Mouse (Mus musculus): ENCODE data around the gene Pm20d2. TPM values are rescaled to one million over a fixed set of nuclear protein-coding genes. Genes with fewer than 3 reads are reported as not detected.
A peak's percentile ranks its signal among the peaks of the same experiment; 100 is the strongest.

Gene Pm20d2
- 2.5 and 3.0 TPM in 2 replicates for polyA plus RNA-seq (2015; fragmentation: Nextera tagmentation; extraction: Ambion mirVana)

DNA sequence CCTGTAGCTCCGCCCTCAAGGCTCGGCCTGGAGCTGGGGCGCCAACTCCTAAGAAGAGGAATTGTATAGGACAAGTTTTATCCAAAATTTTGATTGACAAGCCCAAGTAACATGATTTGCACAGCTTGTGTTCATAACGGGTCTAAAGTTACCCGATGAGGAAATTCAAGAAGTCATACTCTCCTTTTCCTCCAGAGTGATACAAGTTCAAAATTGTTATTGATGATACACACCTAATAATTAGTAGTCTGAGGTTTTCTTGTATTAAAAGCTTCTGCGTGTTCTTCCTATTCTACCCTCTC lies at the start of gene Pm20d2:
Gene Pm20d2 (minus strand): TSS at position 3 of the 302 bp plus-strand sequence.
- 14% methylated on average over 6 of the region's 6 CpGs for WGBS
- no peaks in the 10 kb centered on the region for H3K9me3 ChIP-seq
- H3K9ac ChIP-seq (replicated peaks) = peak within 1 kb of the TSS; percentile 77
- H3K27ac ChIP-seq (replicated peaks) = peak within 1 kb of the TSS; percentile 95
- peak within 1 kb of the TSS; percentile 88 for H3K4me2 ChIP-seq (replicated peaks)
- H3K4me3 ChIP-seq = peak within 1 kb of the TSS; percentile 85
- H3K36me3 ChIP-seq = peaks cover 3% of the 10 kb centered on the region; the same call in 1 of the 2 replicates
- peaks cover 15% of the 10 kb centered on the region for H3K4me1 ChIP-seq
- ATAC-seq (replicated peaks) = no peak
- H3K27me3 ChIP-seq = no peaks in the 10 kb centered on the region

DNA sequence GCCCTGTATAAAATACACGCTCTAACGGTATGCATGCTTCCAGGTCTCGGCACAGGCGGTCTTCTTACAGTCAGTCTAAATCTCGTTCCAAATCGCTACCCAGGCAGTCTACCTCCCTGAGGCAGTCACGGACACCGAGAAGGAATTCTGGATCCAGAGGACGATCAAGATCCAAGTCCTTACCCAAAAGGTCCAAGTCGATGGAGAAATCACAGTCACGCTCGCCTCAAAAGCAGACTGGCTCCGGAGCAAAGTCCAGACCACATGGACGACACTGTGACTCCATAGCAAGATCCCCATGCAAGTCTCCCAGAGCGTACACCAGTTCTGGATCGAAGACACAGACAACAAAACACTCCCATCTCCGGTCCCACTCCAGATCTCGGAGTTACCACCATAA lies 41.3 kb upstream of the Pm20d2 start:
- H3K4me1 ChIP-seq = no peaks in the 10 kb centered on the region
- H3K27ac ChIP-seq (replicated peaks) = no peak overlapping the region
- WGBS = 92% methylated on average over 18 of the region's 18 CpGs
- H3K4me3 ChIP-seq = no peak overlapping the region
- H3K27me3 ChIP-seq = no peaks in the 10 kb centered on the region
- H3K36me3 ChIP-seq = peaks cover 8% of the 10 kb centered on the region; the same call in 1 of the 2 replicates
- no peak for ATAC-seq (replicated peaks)
- H3K9ac ChIP-seq (replicated peaks) = no peak overlapping the region
- no peak overlapping the region for H3K4me2 ChIP-seq (replicated peaks)
- no peaks in the 10 kb centered on the region for H3K9me3 ChIP-seq

DNA sequence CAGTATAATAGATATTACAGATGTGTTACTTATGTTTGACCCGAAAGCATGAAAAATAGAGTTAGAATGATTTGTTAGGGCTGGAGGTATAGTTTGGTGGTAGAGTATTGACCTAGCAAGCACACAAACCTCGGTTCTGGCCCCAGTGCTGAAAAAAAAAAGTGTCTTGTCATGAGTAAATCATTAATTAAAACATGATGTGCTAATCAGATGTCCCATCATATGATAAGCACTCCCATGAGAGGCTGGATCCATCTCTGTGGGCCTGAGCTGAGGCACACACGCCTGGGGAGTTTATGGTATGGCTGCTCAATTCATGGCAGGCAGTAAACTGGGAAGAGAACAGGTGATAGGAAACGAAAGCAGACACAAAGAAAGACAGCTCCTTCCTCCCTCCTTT lies 40.1 kb upstream of the Pm20d2 start:
- Histone ChIP-seq H3K27me3 (no peaks in the 10 kb centered on the region), H3K4me2 (replicated peaks) (no peak overlapping the region), H3K4me1 (no peaks in the 10 kb centered on the region), H3K27ac (replicated peaks) (no peak overlapping the region), H3K4me3 (no peak overlapping the region), H3K9ac (replicated peaks) (no peak overlapping the region), H3K9me3 (no peaks in the 10 kb centered on the region), H3K36me3 (peaks cover 10% of the 10 kb centered on the region; the same call in 1 of the 2 replicates)
- ATAC-seq (replicated peaks) = no peak
- WGBS = 83% methylated on average over 4 of the region's 4 CpGs

DNA sequence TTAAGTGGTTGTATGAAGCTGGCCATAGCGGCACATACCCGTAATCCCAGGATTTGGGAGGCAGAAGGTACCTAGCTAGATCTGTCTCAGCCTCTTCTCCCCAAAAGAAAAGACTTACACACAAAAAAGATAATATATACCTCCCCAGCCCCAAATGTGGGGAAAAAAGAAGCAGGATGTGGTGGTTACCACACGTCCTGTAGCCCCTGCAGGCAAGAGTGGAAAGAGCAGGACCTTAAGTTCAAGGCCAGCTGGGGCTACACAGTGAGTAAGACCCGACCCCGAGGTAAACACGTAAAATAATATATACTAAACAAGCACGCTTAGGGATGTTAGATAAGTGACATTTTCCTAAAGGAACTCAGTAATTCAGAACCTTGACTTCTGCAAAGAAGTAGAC lies 37.6 kb upstream of the Pm20d2 start:
- no peak for ATAC-seq (replicated peaks)
- WGBS = 89% methylated on average over 7 of the region's 7 CpGs
- Histone ChIP-seq H3K4me3 (no peak overlapping the region), H3K9ac (replicated peaks) (no peak overlapping the region), H3K9me3 (no peaks in the 10 kb centered on the region), H3K36me3 (peaks cover 10% of the 10 kb centered on the region; the same call in 1 of the 2 replicates), H3K4me1 (no peaks in the 10 kb centered on the region), H3K4me2 (replicated peaks) (no peak overlapping the region), H3K27ac (replicated peaks) (no peak overlapping the region), H3K27me3 (no peaks in the 10 kb centered on the region)

DNA sequence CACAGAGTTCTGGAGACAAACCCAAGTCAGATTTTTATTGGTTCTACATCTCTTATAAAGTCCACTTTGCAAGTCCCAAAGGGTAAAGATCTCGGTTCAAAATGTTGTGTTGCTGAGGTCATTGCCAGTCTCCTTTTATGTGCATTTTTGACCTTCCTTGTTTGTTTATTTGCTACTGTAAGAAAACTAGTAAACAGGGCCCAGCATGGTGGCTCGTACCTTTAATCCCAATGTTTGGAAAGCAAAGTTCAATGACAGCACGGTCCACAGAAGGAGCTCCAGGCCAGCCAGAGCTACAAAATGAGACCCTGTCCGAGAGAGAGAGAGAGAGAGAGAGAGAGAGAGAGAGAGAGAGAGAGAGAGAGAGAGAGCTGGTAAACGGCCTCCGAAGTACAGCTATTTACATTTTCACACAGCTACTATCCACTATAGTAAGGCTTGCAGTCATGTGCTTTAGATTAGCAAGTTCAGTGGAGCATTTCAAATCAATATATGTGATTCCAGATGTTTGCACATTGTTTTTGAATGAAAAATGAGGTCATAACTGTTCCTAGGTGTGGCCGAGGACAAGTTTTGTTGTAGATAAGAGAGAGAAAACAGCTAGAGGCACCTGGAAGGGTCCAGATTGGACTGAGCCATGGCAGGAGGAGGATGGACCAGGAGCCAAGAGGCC lies 34.6 kb upstream of the Pm20d2 start:
- 0 out of 2 replicates have a peak, but pooled peaks cover 3% of the 10 kb centered on the region for H3K36me3 ChIP-seq

DNA sequence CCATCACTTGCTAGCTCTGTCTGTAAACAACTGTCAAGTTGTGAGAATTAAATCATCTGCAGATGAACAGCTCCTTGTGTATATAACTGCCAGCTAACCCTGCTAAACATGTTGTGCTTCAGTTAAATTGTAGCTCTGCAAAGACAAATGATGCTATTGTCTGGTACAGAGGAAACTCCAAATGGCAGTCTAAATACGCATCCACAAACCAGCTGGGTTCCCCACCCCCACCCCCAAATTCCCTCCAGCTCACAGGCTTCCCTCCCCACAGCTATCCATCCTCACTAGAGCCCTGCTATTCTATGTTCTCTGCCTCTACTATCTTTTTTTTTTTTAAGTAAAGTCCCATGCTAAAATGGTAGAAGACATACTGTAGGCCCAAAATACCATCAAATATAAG lies 32.3 kb upstream of the Pm20d2 start:
- Histone ChIP-seq H3K9me3 (no peaks in the 10 kb centered on the region), H3K4me2 (replicated peaks) (no peak overlapping the region), H3K9ac (replicated peaks) (no peak overlapping the region), H3K27me3 (no peaks in the 10 kb centered on the region), H3K4me3 (no peak overlapping the region), H3K36me3 (0 out of 2 replicates have a peak, but pooled peaks cover 3% of the 10 kb centered on the region), H3K4me1 (no peaks in the 10 kb centered on the region), H3K27ac (replicated peaks) (no peak overlapping the region; the same call in 1 of the 2 replicates)
- ATAC-seq (replicated peaks) = no peak
- WGBS = 52% methylated on average over 1 of the region's 1 CpGs

More for the DNA sequence above, 34.6 kb upstream of the Pm20d2 start:
- Histone ChIP-seq H3K27ac (replicated peaks) (no peak overlapping the region), H3K4me2 (replicated peaks) (no peak overlapping the region), H3K4me1 (no peaks in the 10 kb centered on the region), H3K9me3 (no peaks in the 10 kb centered on the region), H3K4me3 (no peak overlapping the region), H3K27me3 (no peaks in the 10 kb centered on the region), H3K9ac (replicated peaks) (no peak overlapping the region)
- ATAC-seq (replicated peaks) = no peak
- 81% methylated on average over 7 of the region's 7 CpGs for WGBS

DNA sequence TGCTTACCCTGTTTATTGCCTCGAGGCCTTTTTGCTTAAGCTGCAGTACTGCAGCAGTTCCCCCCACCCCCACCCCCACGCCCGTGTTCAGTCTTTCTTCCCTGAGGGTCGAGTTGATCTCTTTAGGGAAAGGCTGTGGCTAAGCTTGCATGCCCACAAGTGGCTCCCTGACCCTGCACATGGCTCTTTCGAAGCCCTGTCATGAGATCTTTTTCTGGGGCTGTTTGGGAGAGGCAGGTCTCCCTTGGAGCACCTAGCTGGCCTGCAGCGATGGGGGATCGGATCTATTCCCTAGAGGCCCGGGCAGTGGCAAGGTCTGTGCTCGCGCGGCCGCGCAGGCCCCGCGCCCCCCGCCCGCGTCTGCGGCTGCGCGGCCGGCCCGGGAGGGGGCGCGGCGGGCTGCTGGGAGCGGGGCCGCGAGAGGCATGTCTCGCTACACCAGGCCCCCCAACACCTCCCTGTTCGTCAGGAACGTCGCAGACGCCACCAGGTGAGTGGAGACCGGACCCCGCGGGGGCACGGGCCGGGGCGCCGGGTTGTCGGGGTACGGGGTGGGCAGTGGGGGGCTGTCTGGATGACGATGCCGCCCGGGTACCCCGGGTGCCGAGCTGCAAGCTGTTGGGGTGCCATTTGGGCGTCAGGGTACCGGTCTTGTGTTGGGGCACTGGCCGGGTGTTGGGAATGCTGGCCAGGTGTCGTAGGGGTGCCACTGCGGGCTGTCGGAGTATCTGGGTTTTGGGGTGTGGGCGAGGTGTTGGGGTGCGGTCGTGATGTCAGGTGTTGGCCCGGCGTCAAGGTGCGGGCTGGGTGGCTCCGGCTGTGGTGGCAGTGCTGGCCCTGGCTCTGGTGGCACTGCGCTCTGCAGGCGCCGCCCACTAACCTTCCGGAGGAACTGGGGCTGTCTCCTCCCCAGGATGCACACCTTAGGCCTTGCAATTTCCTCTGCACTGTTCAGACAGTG lies 19.6 kb upstream of the Pm20d2 start, which contains the start of gene Srsf12:
Gene Srsf12 (plus strand): TSS at position 111 of the 961 bp plus-strand sequence.
- Histone ChIP-seq H3K36me3 (no peaks in the 10 kb centered on the region), H3K4me3 (peak within 1 kb of the TSS; percentile 89), H3K27ac (replicated peaks) (peak within 1 kb of the TSS; percentile 80), H3K9ac (replicated peaks) (peak within 1 kb of the TSS; percentile 93), H3K4me1 (peaks cover 20% of the 10 kb centered on the region), H3K4me2 (replicated peaks) (peak within 1 kb of the TSS; percentile 87), H3K27me3 (no peaks in the 10 kb centered on the region), H3K9me3 (no peaks in the 10 kb centered on the region)
- peak; percentile 90 for ATAC-seq (replicated peaks)
- under 1% methylated on average over 61 of the region's 65 CpGs for WGBS

DNA sequence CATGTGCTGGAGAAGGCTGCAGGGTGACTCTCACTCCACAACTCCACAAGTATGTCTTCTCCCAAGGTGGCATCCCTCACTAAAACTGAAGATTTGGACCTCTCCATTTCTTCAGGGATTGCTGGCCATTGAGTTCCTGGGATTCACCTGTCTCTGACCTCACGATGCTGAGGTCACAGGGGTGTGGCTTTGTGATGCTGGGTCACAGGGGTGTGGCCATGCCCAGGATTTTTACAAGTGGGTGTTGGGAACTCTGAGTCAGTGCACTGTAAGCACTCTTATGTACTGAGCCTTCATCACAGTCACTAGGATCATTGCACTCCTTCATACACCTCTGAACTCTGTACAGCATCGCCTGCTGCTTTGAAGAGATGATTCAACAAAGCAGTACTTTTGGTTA lies 18.0 kb upstream of the Pm20d2 start:
- Histone ChIP-seq H3K9ac (replicated peaks) (no peak overlapping the region), H3K4me2 (replicated peaks) (no peak overlapping the region), H3K9me3 (no peaks in the 10 kb centered on the region), H3K4me3 (no peak overlapping the region), H3K27me3 (no peaks in the 10 kb centered on the region), H3K27ac (replicated peaks) (no peak overlapping the region), H3K36me3 (no peaks in the 10 kb centered on the region), H3K4me1 (peaks cover 20% of the 10 kb centered on the region)
- no peak for ATAC-seq (replicated peaks)
- 77% methylated on average over 2 of the region's 2 CpGs for WGBS

DNA sequence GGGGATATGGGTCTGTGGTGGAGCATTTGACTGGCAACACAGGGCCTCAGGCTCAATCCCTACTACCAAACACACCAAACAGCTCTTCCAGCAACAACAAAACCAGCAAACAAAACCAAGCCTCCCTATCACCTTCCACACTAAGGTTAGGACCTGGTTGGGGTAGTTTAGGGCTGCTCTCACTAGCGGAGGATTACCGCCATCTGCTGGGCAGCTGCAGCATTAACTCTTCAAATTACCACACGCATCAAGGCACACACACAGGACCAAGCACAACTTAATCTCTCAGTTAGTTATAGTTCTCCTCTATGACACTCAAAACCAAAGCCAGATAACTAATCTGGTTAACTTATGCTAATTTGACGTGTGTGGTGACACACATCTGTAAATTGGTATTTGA lies 15.1 kb upstream of the Pm20d2 start:
- no peaks in the 10 kb centered on the region for H3K27me3 ChIP-seq
- no peaks in the 10 kb centered on the region for H3K9me3 ChIP-seq
- no peaks in the 10 kb centered on the region for H3K36me3 ChIP-seq
- H3K4me1 ChIP-seq = peaks cover 12% of the 10 kb centered on the region
- no peak overlapping the region for H3K9ac ChIP-seq (replicated peaks)
- no peak overlapping the region for H3K4me3 ChIP-seq
- H3K27ac ChIP-seq (replicated peaks) = no peak overlapping the region
- H3K4me2 ChIP-seq (replicated peaks) = no peak overlapping the region
- WGBS = 2% methylated on average over 4 of the region's 4 CpGs
- 0 out of 2 replicates have a peak, but pooled peaks have one; percentile 34 for ATAC-seq (replicated peaks)

DNA sequence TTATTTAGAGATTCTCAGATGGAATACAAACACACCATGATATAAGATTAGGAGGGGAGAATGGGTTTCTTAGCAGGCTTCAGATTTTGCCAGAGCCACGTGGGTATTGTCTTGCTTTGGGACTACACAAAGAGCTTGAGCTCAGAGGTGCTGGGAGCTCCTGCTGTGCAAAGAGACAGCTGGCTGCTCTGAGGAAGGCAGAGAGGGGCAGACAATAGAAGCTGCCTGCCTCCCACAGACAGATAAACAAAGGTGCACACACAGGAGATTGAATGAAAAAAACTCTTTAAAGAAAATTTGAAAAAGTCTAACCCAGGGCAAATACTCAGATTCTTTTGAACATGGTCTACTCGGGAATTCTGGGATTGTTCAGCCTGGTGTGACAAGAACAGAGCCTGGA lies 8.6 kb upstream of the Pm20d2 start:
- Histone ChIP-seq H3K27ac (replicated peaks) (no peak overlapping the region), H3K27me3 (no peaks in the 10 kb centered on the region), H3K4me3 (no peak overlapping the region), H3K9ac (replicated peaks) (no peak overlapping the region), H3K4me2 (replicated peaks) (no peak overlapping the region), H3K4me1 (no peaks in the 10 kb centered on the region), H3K36me3 (no peaks in the 10 kb centered on the region), H3K9me3 (no peaks in the 10 kb centered on the region)
- WGBS = 1% methylated on average over 2 of the region's 2 CpGs
- no peak for ATAC-seq (replicated peaks)

DNA sequence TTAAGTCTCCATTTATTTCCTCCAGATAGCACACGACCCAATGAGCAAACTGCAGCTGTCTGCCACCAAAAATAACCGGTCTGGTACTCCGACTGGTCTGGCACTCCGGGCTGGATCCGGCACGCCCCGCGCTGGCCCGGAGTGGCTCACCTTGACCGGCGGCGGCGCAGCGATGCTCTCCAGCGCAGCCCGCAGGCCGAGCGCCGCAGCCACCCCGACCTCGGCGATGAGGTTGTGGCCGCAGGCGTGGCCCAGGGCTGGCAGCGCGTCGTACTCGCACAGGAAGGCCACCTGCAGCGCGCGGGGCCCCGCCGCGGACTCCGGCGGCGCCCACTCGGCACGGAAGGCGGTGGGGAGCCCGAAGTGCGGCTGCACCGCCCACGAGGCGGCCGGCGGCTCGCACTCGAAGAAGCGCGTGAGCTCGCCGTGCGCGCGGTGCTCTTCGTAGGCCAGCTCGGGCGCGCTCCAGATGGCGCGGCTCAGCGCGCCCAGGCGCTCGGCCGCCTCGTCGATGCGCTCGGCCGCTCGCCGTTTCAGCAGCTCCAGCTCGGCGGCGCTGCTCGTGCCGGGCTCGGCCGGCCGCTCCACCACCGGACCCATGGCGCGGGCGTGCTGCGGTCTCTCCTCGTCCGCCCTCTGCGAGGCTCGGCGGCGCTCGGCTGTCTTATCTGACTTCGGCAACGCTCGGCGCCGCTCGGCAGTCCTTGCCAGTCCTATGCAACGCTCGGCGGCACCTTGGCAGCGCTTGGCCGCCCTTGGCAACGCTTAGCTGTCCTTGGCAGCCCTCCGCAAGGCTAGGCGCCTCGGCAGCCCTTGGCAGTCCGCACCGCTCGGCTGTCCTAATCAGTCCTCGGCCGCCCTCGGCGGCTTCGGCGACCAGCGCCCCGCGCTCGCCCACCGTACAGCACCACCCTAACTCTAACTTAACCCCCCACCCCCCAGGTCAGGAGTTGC lies 479 bp downstream of the Pm20d2 start:
- no peaks in the 10 kb centered on the region for H3K27me3 ChIP-seq
- H3K36me3 ChIP-seq = peaks cover 3% of the 10 kb centered on the region; the same call in 1 of the 2 replicates
- H3K9me3 ChIP-seq = no peaks in the 10 kb centered on the region
- ATAC-seq (replicated peaks) = peak; percentile 96
- H3K4me1 ChIP-seq = peaks cover 15% of the 10 kb centered on the region
- peak overlapping the region; percentile 85 for H3K4me3 ChIP-seq
- peak overlapping the region; percentile 77 for H3K9ac ChIP-seq (replicated peaks)
- 1% methylated on average over 116 of the region's 123 CpGs for WGBS
- H3K27ac ChIP-seq (replicated peaks) = peak overlapping the region; percentile 95
- H3K4me2 ChIP-seq (replicated peaks) = peak overlapping the region; percentile 88
